Mouse (Mus musculus) MEL (cell line): ENCODE measurements at regions not wholly inside any gene's neighbourhood (a gene's known extent, or its start where the extent isn't known, plus 50 kb on each side); places are given as distances from the start of the nearest gene placed in this dataset.

Experiments used
- DNase-seq: peaks from one replicate; pipeline ENCODE4 v3.0.0; 2011; ENCODE audit warnings: low read depth, low spot score
- H3K27ac ChIP-seq: 2 replicates; pipeline ENCODE4 v1.5.1; 2012; ENCODE audit warnings: low read depth, mild to moderate bottlenecking, control low read depth, low read length, moderate library complexity; ENCODE audit not compliant: control insufficient read depth
- H3K27me3 ChIP-seq, 2 experiments: fragments of 150-350 bp in 1 of 2; sonication (generic) in 1 of 2; 2 replicates each; pipeline ENCODE4 v1.6.1; 2012; ENCODE audit warnings: low read length in 2 of 2, mild to moderate bottlenecking in 2 of 2, improper control_type of control experiment in 1 of 2, moderate library complexity in 1 of 2; ENCODE audit not compliant: insufficient read depth in 2 of 2, control insufficient read depth in 1 of 2
- H3K36me3 ChIP-seq, 2 experiments: 2 replicates each; pipeline ENCODE4 v1.6.1; 2012 to 2014; ENCODE audit warnings: low read length in 2 of 2, improper control_type of control experiment in 1 of 2, inconsistent platforms in 1 of 2, mild to moderate bottlenecking in 1 of 2; ENCODE audit not compliant: insufficient read depth in 2 of 2, control insufficient read depth in 1 of 2
- H3K4me1 ChIP-seq, 2 experiments: fragments of 150-350 bp in 1 of 2; sonication (generic) in 1 of 2; 2 replicates each; pipeline ENCODE4 v1.6.1; 2012; ENCODE audit warnings: low read length in 2 of 2, improper control_type of control experiment in 1 of 2, mild to moderate bottlenecking in 1 of 2; ENCODE audit not compliant: insufficient read depth in 2 of 2, control insufficient read depth in 1 of 2
- H3K4me3 ChIP-seq, 2 experiments: fragments of 150-350 bp in 1 of 2; sonication (generic) in 1 of 2; 2 replicates each; pipeline ENCODE4 v1.5.1; 2012; ENCODE audit warnings: low read depth in 2 of 2, low read length in 2 of 2, mild to moderate bottlenecking in 2 of 2, moderate library complexity in 2 of 2, control low read depth in 1 of 2, improper control_type of control experiment in 1 of 2; ENCODE audit not compliant: control insufficient read depth in 1 of 2, insufficient read depth in 1 of 2
- H3K79me2 ChIP-seq: 2 replicates; pipeline ENCODE4 v1.6.1; 2012; ENCODE audit warnings: mild to moderate bottlenecking, low read length, moderate library complexity; ENCODE audit not compliant: control insufficient read depth, poor library complexity, insufficient read depth
- H3K9ac ChIP-seq: 2 replicates; pipeline ENCODE4 v1.6.1; 2012; ENCODE audit warnings: low read depth, mild to moderate bottlenecking, control low read depth, low read length, moderate library complexity; ENCODE audit not compliant: control insufficient read depth, poor library complexity, severe bottlenecking
- H3K9me3 ChIP-seq: fragments of 150-350 bp; sonication (generic); replicated peaks from 2 replicates; pipeline ENCODE4 v1.6.1; 2012; ENCODE audit warnings: mild to moderate bottlenecking, low read length, improper control_type of control experiment, moderate library complexity; ENCODE audit not compliant: insufficient read depth
- CHD1 ChIP-seq: IDR thresholded peaks from 2 replicates; pipeline ENCODE4 v1.6.1; 2012; ENCODE audit warnings: low read depth, mild to moderate bottlenecking, inconsistent platforms, low read length, improper control_type of control experiment
- GATA1 ChIP-seq: IDR thresholded peaks from 2 replicates; pipeline ENCODE4 v1.6.1; 2011; ENCODE audit warnings: low read depth, low read length, improper control_type of control experiment
- HCFC1 ChIP-seq: IDR thresholded peaks from 2 replicates; pipeline ENCODE4 v1.6.1; 2012; ENCODE audit warnings: low read depth, mild to moderate bottlenecking, inconsistent platforms, low read length, improper control_type of control experiment, moderate library complexity
- KAT2A ChIP-seq: conservative IDR thresholded peaks from 2 replicates; pipeline ENCODE4 v1.6.1; 2012; ENCODE audit warnings: low read depth, low read length, improper control_type of control experiment, inconsistent platforms
- MAFK ChIP-seq: IDR thresholded peaks from 2 replicates; pipeline ENCODE4 v1.6.1; 2011; ENCODE audit warnings: low read depth, mild to moderate bottlenecking, low read length, improper control_type of control experiment, borderline replicate concordance
- MXI1 ChIP-seq: IDR thresholded peaks from 2 replicates; pipeline ENCODE4 v1.6.1; 2011; ENCODE audit warnings: mild to moderate bottlenecking, low read depth, low read length, improper control_type of control experiment
- MYB ChIP-seq: IDR thresholded peaks from 2 replicates; pipeline ENCODE4 v1.6.1; 2011; ENCODE audit warnings: mild to moderate bottlenecking, low read depth, low read length, improper control_type of control experiment
- POLR2AphosphoS2 ChIP-seq: IDR thresholded peaks from 2 replicates; pipeline ENCODE4 v1.6.1; 2011; ENCODE audit warnings: low read length, improper control_type of control experiment
- POLR2AphosphoS5 ChIP-seq: IDR thresholded peaks from 2 replicates; pipeline ENCODE4 v1.6.1; 2012; ENCODE audit warnings: low read depth, borderline replicate concordance, mild to moderate bottlenecking, inconsistent platforms, low read length, moderate library complexity, mixed read lengths
- RCOR1 ChIP-seq: IDR thresholded peaks from 2 replicates; pipeline ENCODE4 v1.6.1; 2012; ENCODE audit warnings: low read depth, mild to moderate bottlenecking, inconsistent platforms, low read length, improper control_type of control experiment
- SMC3 ChIP-seq: IDR thresholded peaks from 2 replicates; pipeline ENCODE4 v1.6.1; 2011; ENCODE audit warnings: low read depth, low read length, improper control_type of control experiment
- TAL1 ChIP-seq: IDR thresholded peaks from 2 replicates; pipeline ENCODE4 v1.6.1; 2012; ENCODE audit warnings: mild to moderate bottlenecking, inconsistent platforms, low read length, moderate library complexity, mixed read lengths
- TBP ChIP-seq: IDR thresholded peaks from 2 replicates; pipeline ENCODE4 v1.8.0; 2011; ENCODE audit warnings: low read depth, low read length, improper control_type of control experiment
- TCF12 ChIP-seq: IDR thresholded peaks from 2 replicates; pipeline ENCODE4 v1.6.1; 2014; ENCODE audit warnings: low read depth, mild to moderate bottlenecking, inconsistent platforms, low read length, improper control_type of control experiment, moderate library complexity
- USF2 ChIP-seq, 2 experiments: IDR thresholded peaks; 2 replicates each; pipeline ENCODE4 v1.6.1; 2011 to 2012; ENCODE audit warnings: improper control_type of control experiment in 2 of 2, low read length in 2 of 2, borderline replicate concordance in 1 of 2, inconsistent platforms in 1 of 2, low read depth in 1 of 2, mild to moderate bottlenecking in 1 of 2; ENCODE audit not compliant: insufficient read depth in 1 of 2
- ZC3H11A ChIP-seq: IDR thresholded peaks from 2 replicates; pipeline ENCODE4 v1.6.1; 2012; ENCODE audit warnings: low read depth, mild to moderate bottlenecking, inconsistent platforms, low read length, improper control_type of control experiment
- ZMIZ1 ChIP-seq: IDR thresholded peaks from 2 replicates; pipeline ENCODE4 v1.6.1; 2012; ENCODE audit warnings: low read depth, mild to moderate bottlenecking, inconsistent platforms, low read length, improper control_type of control experiment, moderate library complexity
- ZNF384 ChIP-seq: IDR thresholded peaks from 2 replicates; pipeline ENCODE4 v1.6.1; 2012; ENCODE audit warnings: low read depth, mild to moderate bottlenecking, inconsistent platforms, low read length, improper control_type of control experiment

DNA sequence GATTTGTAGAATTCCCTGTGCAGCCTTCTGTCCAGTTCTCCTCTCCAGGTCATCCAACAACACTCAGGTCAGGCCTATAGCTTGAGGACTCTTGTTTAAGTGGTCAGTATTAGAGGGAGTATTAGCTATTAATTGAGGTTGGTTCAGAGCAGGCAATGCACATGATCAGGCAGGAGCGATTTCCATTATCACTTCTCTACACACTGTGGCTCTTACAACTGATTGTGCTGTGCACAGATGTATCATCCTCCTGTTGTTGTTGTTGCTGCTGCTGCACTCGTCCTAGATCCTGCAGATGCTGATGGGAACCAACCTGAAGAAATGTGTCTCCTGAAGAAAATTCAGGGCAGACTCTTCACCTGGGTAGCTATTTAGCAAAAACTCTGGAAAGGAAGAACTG lies 252.9 kb downstream of the Ccser2 start:
- H3K79me2 ChIP-seq = no peaks in the 10 kb centered on the region
- TF ChIP-seq HCFC1 (no peak), ZMIZ1 (no peak), KAT2A (no peak), ZC3H11A (no peak)
- H3K9ac ChIP-seq = no peak overlapping the region
- no peaks in the 10 kb centered on the region for H3K4me1 ChIP-seq
- H3K27ac ChIP-seq = no peak overlapping the region
- no peaks in the 10 kb centered on the region for H3K36me3 ChIP-seq
- no peak overlapping the region for H3K4me3 ChIP-seq
- DNase-seq = no peak
- H3K9me3 ChIP-seq = no peaks in the 10 kb centered on the region
- no peaks in the 10 kb centered on the region for H3K27me3 ChIP-seq

DNA sequence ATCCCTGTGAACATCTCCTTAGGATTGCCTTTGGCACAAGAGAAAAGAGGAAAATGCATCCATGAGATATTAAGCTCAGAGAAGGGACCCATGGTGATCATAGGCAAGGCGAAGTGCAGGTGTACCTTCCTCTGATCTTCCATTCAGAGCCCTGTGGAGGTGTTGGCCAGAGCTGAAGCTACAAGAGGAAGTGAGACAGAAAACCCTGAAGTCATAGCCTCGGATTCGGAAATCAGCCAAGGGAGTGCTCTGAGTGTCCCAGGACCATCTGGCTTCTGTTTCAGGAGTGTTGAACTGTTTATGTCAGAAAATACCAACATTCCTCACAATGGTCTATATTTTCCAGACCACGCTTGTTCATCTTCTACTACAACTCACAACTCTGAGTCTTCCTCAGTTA lies 271.6 kb downstream of the Ccser2 start:
- Histone ChIP-seq H3K9ac (no peak overlapping the region), H3K4me3 (no peak overlapping the region), H3K27me3 (no peaks in the 10 kb centered on the region), H3K36me3 (no peaks in the 10 kb centered on the region), H3K27ac (no peak overlapping the region), H3K4me1 (no peaks in the 10 kb centered on the region), H3K79me2 (no peaks in the 10 kb centered on the region), H3K9me3 (no peaks in the 10 kb centered on the region)
- DNase-seq = no peak
- TF ChIP-seq RCOR1 (no peak), MAFK (no peak), MYB (no peak), POLR2AphosphoS5 (no peak), TAL1 (no peak), SMC3 (no peak), TBP (no peak), ZNF384 (no peak), KAT2A (no peak), CHD1 (no peak), TCF12 (no peak), MXI1 (no peak), POLR2AphosphoS2 (no peak)

DNA sequence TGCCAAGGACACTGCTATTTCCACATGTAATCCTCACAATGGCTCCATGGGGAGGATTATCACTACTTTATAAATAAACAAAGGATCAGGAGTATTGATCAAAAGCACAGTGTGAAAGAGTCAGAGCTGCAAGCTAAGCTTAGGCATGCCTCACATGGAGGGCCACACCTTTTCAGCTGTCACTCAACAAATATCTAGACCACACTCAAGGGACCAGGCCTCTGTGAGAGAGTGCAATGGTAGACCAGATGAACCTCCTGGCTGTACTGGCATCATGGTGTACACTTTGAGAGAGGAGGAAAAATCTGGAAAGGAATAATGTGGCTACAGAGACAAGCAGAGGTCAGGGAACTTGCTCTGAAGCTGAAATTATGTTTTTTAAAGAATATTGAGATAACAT lies 276.6 kb downstream of the Ccser2 start:
- no peak for DNase-seq
- H3K36me3 ChIP-seq = no peaks in the 10 kb centered on the region
- H3K4me3 ChIP-seq = no peak overlapping the region
- no peaks in the 10 kb centered on the region for H3K9me3 ChIP-seq
- H3K79me2 ChIP-seq = no peaks in the 10 kb centered on the region
- no peaks in the 10 kb centered on the region; a peak in 1 of 4 replicates for H3K27me3 ChIP-seq
- H3K9ac ChIP-seq = no peak overlapping the region
- TF ChIP-seq GATA1 (no peak), USF2 (IDR thresholded peaks at IDR 0.05; ENCODE audit: borderline replicate concordance in 1 of 2, insufficient read depth in 1 of 2, low read depth in 1 of 2, low read length in 2 of 2) (no peak), SMC3 (no peak), ZMIZ1 (no peak)
- H3K4me1 ChIP-seq = no peaks in the 10 kb centered on the region
- H3K27ac ChIP-seq = no peak overlapping the region
